Mouse (Mus musculus): Measurements from ENCODE around the gene Qrfpr. TPM values are rescaled to one million over a fixed set of nuclear protein-coding genes. Genes with fewer than 3 reads are reported as not detected.

Qrfpr gene
- polyA plus RNA-seq, 1 experiment from 2014 or later: not detected

Other genes starting within 250 kb of the Qrfpr start
- gene Mccc1, start 221.6 kb downstream of the Qrfpr start, polyA plus RNA-seq (2015; fragmentation: Nextera tagmentation; extraction: Ambion mirVana): 34.1 and 37.0 TPM in 2 replicates
- gene Ccdc144b, start 168.8 kb downstream of the Qrfpr start, polyA plus RNA-seq (2015; fragmentation: Nextera tagmentation; extraction: Ambion mirVana): not detected in 2 replicates
- gene Acad9, start 156.3 kb downstream of the Qrfpr start, polyA plus RNA-seq (2015; fragmentation: Nextera tagmentation; extraction: Ambion mirVana): 87.6 and 93.5 TPM in 2 replicates
- gene D3Ertd254e, start 71.3 kb downstream of the Qrfpr start, polyA plus RNA-seq (2015; fragmentation: Nextera tagmentation; extraction: Ambion mirVana): 5.9 and 6.7 TPM in 2 replicates

Data from stomach, embryonic 16.5 days (tissue).